Mouse (Mus musculus) liver, adult 2 months (tissue): ENCODE measurements around the gene Zfp580.

Experiments
- CTCF ChIP-seq: fragments of 200-500 bp; IDR thresholded peaks from 2 replicates; pipeline ENCODE4 v1.5.1; 2011; ENCODE audit warnings: low read depth, low read length, control low read depth
- POLR2A ChIP-seq: fragments of 200-500 bp; IDR thresholded peaks from 2 replicates; pipeline ENCODE4 v1.6.1; 2011; ENCODE audit warnings: low read length, control low read depth; ENCODE audit not compliant: insufficient read depth; ENCODE audit errors: extremely low read depth

DNA sequence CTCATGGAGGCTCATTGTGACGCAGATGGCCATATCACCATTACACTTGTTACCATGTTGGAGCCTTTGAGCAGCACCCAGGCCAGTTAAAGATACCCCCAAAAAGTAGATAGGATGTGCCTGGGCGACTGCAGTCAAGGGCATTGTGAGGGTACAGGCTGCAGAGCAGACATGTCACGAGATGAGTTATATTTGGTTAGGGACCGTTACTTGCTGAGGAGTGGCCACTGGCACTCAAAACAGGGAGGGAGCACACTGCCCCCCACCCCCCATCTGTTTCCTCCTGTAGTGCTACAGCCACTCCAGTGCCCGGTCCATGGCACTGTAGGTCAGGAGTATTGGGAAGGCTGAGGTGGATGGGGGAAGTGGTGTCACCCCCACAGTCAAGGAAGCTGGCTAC lies 47.4 kb downstream of the Zfp580 start:
- no peak for TF ChIP-seq CTCF
- TF ChIP-seq POLR2A: no peak
